Mouse (Mus musculus) olfactory bulb, adult 2 months (tissue): ENCODE measurements at regions not wholly inside any gene's neighbourhood (a gene's known extent, or its start where the extent isn't known, plus 50 kb on each side); places are given as distances from the start of the nearest gene placed in this dataset.

ENCODE experiments used
- CTCF ChIP-seq: fragments of 200-500 bp; IDR thresholded peaks from 2 replicates; pipeline ENCODE4 v1.5.1; 2012; ENCODE audit warnings: low read depth, mild to moderate bottlenecking, low read length, moderate library complexity; ENCODE audit not compliant: insufficient read depth
- POLR2A ChIP-seq: fragments of 200-500 bp; IDR thresholded peaks from 2 replicates; pipeline ENCODE4 v1.6.1; 2012; ENCODE audit warnings: mild to moderate bottlenecking, low read depth, low read length, moderate library complexity; ENCODE audit not compliant: insufficient read depth

GRCm38 (mm10) chr12:17093772-17094171 lies 82.2 kb upstream of the 2410004P03Rik start:
- TF ChIP-seq CTCF, result no peak
- TF ChIP-seq POLR2A, result no peak
